Mouse (Mus musculus): ENCODE data around the gene Fam208b. TPM values are rescaled to one million over a fixed set of nuclear protein-coding genes. Genes with fewer than 3 reads are reported as not detected.
"Not testable (repeated sequence)": the region's sequence is repeated elsewhere in the genome, so short reads cannot be mapped to it uniquely, and the experiment has no call there.

Fam208b gene
- total RNA-seq, 2 experiments from 2014 or later = 8.8 to 10.7 TPM

GRCm38 (mm10) chr13:3594311-3594710 is 16.6 kb downstream of the Fam208b start:
- intact Hi-C loops (cut with DNase I; ENCODE audit: low total_unique reads) = no loop called here
- DNase-seq = no peak

GRCm38 (mm10) chr13:3590789-3591188 is 20.1 kb downstream of the Fam208b start:
- intact Hi-C loops (cut with DNase I; ENCODE audit: low total_unique reads) = no loop called here
- DNase-seq = no peak

DNA sequence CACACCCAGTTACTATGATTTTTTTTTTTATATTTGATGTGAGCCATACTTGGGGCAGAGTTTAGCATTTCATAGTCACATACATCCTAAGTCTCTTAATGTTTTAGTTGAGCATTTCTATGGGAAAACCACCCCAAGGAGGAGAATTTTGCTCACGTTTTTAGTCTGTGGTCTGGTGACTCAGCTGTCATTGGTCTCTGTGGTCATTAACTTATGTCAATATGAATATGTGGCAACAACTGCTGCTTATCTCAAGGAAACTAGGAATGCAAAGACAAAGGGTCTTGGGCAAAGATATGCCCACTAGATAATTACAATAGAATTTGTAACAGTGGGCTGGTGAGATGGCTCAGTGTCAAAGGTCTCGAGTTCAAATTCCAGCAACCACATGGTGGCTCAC is 47.0 kb downstream of the Fam208b start:
- no peak for DNase-seq
- intact Hi-C loops (cut with DNase I; ENCODE audit: low total_unique reads) = no loop called here

DNA sequence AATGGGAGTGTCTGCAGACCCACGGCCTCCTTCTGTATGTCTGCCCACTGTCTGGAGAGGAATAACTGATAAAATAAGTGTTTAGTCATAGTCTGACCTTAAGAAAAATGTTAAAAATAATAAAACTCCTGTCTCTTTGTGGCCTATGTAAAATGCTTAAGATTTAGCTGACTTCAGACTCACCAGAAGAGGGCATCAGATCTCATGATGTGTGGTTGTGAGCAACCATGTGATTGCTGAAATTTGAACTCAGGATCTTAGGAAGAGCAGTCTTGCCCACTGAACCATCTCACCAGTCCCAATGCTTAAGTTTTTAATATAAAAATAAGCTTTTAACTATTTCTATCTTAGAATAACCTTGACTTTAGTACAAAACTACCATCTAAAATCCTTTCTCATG is 47.8 kb downstream of the Fam208b start:
- DNase-seq = no peak
- intact Hi-C loops (cut with DNase I; ENCODE audit: low total_unique reads) = no loop called here

- intact Hi-C loops (cut with DNase I; ENCODE audit: low total_unique reads) = no loop called here
- no peak for DNase-seq
Observed at GRCm38 (mm10) chr13:3547856-3548255, 63.1 kb downstream of the Fam208b start.

- intact Hi-C loops (cut with DNase I; ENCODE audit: low total_unique reads) = no loop called here
- peak; percentile 60 for DNase-seq
Observed at GRCm38 (mm10) chr13:3547410-3547809, 63.5 kb downstream of the Fam208b start.

GRCm38 (mm10) chr13:3544925-3545324 is 66.0 kb downstream of the Fam208b start:
- no peak for DNase-seq
- intact Hi-C loops (cut with DNase I; ENCODE audit: low total_unique reads) = no loop called here

DNA sequence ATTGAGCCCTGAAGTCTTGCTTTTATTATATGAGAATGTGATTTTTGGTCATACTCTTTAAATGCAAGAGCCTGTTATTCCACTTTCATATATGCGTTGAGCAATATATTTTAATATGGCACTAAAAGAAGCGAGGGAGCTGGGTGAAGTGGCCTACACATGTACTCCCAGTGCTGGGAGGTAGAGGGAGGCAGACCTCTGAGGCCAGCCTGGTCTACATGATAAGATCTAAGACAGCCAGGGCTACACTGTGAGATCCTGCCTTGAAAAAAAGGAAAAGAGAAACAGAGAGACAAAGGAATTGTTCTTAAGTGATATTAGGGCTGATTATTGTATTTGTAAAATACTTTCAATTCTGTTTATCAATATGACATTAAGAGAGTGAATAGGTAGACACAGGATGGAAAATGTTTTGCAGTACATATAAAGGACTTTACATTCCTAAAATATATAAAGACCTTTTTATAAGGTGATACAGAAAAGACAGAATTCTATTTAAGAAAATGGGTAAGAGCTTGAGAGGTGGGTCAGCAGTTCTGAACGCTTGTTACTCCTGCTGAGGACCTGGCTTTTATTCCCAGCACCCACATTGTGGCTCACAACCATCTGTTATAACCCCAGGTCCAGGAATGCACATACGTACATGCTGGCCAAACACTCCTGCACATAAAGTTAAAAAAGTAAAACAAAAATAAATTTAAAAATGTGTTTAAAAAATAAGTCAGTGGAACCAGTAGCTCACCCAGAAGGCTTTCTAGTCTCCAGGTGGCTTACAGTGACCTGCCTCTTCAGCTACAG is 66.6 kb downstream of the Fam208b start:
- no peak for DNase-seq
- intact Hi-C loops (cut with DNase I; ENCODE audit: low total_unique reads) = no loop called here

- intact Hi-C loops (cut with DNase I; ENCODE audit: low total_unique reads) = no loop called here
Observed at GRCm38 (mm10) chr13:3541159-3541782, 69.6 kb downstream of the Fam208b start.

GRCm38 (mm10) chr13:3540166-3540565 is 70.7 kb downstream of the Fam208b start:
- intact Hi-C loops (cut with DNase I; ENCODE audit: low total_unique reads) = no loop called here

More at GRCm38 (mm10) chr13:3541159-3541782, 69.6 kb downstream of the Fam208b start:
- no peak for DNase-seq

DNA sequence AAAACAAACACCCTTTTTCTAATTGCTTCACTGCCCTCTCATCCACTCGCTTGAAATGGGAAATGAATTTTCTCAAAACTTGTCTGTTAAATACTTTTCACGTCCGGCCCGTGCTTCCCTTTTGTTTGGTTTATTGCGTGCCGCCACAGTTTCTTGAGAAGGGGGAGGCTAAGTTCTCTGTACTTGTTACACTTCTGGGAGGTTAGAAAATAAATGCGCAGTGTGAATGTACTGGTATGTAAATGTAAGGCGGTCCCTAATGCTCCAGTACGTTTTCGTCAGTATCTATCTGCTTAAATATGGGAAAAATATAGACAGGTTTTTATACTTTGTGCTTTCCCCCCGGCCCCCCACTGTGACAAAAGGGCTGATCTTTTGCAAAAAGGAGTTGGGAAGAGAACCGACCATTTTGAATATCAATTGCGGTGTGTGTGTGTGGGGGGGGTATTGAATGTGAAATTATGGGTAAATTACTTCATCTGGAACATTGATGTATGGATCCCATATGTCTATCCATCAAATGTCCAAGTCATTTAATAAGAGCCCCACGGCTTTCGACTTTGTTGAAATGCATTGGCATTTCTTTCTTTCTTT is 71.8 kb downstream of the Fam208b start:
- intact Hi-C loops (cut with DNase I; ENCODE audit: low total_unique reads) = no loop called here
- DNase-seq = no peak

More at GRCm38 (mm10) chr13:3540166-3540565, 70.7 kb downstream of the Fam208b start:
- DNase-seq = no peak

DNA sequence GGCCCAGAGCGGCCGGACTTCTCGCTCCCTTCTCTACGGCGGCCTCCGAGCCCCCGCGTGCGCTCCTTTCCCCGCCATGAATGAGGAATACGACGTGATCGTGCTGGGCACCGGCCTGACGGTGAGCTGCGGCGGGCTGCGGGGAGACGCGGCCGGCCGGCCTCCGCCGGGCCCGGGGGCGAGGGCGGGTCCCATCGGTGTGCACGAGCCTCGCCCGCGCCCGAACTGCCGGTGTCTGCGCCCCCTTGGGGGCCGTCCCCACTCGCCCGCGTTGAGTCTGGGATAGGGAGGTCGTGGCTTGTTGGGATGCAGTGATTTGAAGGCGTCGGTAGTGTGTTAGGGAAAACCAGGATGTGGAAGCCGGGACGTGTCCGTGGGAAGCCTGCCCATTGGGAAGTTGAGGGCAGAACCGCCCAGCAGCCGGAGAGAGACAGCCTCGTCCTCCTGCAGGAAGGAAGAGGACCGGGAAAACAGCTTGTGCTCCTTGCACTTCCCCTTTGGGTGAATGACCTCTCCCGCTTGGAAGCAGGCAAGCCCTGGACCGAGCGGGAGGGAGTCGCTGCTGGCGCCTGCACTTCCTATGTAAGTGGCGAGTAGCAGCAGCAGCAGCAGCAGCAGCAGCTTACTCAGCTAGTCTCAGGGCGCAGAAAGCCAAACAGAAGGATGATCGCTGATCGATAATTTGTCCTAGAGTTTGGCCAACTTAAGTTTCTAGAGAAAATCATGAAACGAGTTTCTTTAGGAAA is 72.5 kb downstream of the Fam208b start:
- intact Hi-C loops (cut with DNase I; ENCODE audit: low total_unique reads) = no loop called here
- peak; percentile 86 for DNase-seq

- intact Hi-C loops (cut with DNase I; ENCODE audit: low total_unique reads) = no loop called here
Observed at GRCm38 (mm10) chr13:3537594-3538222, 73.2 kb downstream of the Fam208b start, which contains the start of gene Gdi2. TSS of gene Gdi2 (plus strand) at chr13:3538063.

GRCm38 (mm10) chr13:3534146-3534545 is 76.8 kb downstream of the Fam208b start:
- intact Hi-C loops (cut with DNase I; ENCODE audit: low total_unique reads) = no loop called here
- no peak for DNase-seq

More at GRCm38 (mm10) chr13:3537594-3538222, 73.2 kb downstream of the Fam208b start, which contains the start of gene Gdi2:
- peak; percentile 96 for DNase-seq

DNA sequence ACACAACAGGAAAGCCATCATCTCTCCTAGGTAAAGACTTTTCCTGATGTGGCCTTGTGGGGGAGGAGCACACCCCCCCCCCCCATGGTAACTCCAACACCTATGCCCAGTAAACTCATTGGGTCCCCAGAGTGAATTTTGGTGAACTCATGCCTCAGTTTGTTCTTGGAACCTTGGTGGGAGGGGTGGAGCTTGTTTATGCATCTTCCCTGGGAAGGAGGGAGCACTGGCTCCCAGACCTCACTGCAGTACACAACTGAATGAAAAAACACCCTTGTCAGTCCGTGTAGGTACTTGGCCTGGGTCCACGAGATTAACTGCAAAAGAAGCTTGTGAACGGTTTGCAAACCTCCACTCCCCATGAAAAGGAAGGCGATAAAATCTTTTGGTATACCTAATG is 78.5 kb downstream of the Fam208b start:
- intact Hi-C loops (cut with DNase I; ENCODE audit: low total_unique reads) = no loop called here
- DNase-seq = no peak

DNA sequence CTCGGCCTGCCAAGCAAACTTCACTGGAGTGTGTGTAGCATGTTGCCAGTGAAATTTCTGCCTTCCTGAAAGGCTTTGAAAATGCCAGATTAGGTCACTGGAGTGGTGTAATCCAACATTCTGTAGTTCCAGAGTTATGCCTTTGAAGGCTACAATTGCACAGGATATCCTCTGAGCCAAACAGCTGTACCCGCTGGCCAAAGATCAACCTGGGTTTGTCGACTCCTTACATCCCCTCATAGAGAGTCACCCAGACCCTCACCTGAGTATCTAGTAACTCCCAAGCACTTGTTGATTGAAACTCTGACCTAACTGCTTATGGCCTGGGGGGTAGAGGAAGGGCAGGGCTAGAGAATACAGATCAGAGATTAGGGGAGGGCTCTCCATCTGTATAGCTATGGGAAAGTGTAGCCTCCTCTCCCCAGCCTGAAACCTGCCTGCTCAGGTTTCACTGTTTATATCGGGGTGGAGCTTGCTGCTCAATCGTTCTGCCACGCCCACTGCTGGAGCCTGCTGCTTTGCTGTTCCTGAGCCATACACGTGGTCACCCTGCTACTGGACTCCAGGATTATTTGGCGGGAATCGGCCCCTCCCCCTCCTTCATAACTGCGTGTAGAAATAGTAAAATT is 79.1 kb downstream of the Fam208b start:
- no peak for DNase-seq
- intact Hi-C loops (cut with DNase I; ENCODE audit: low total_unique reads) = no loop called here

DNA sequence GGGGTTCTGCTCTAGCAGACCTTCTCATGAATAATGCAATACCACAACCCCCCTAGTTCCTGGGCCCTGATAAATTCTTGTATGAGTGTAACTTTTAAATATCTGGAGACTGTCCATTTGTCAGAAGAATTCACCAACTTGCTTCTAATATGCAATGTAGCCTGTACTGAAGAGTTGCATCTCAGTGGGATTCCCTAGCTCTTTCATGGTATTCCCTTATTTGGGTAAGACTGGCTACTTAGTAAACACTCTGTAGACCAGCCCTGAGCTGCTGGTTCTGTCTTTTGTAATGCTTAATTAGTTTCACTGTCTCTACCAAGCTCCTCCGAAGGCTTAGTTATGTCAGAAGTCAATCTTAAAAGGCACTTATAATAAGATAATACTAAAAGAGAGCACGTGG is 79.7 kb downstream of the Fam208b start:
- DNase-seq; intact Hi-C loops (cut with DNase I; ENCODE audit: low total_unique reads): not testable (repeated sequence)

- no peak for DNase-seq
- intact Hi-C loops (cut with DNase I; ENCODE audit: low total_unique reads) = no loop called here
Observed at GRCm38 (mm10) chr13:3530451-3530850, 80.5 kb downstream of the Fam208b start.

- no peak for DNase-seq
- intact Hi-C loops (cut with DNase I; ENCODE audit: low total_unique reads) = no loop called here
Observed at GRCm38 (mm10) chr13:3526328-3526727, 84.6 kb downstream of the Fam208b start.
